Mouse (Mus musculus): ENCODE results near the gene Mark4.

Mark4 gene

GRCm38 (mm10) chr7:19470308-19470707, 11.7 kb upstream of the Mark4 start:
- no peak for DNase-seq (ENCODE audit: low spot score)

- DNase-seq (ENCODE audit: low spot score) = no peak
Observed at GRCm38 (mm10) chr7:19469404-19469803, 10.8 kb upstream of the Mark4 start.

GRCm38 (mm10) chr7:19468279-19468678, 9.7 kb upstream of the Mark4 start:
- no peak for DNase-seq (ENCODE audit: low spot score)

GRCm38 (mm10) chr7:19467638-19468037, 9.0 kb upstream of the Mark4 start:
- DNase-seq (ENCODE audit: low spot score) = no peak

- no peak for DNase-seq (ENCODE audit: low spot score)
Observed at GRCm38 (mm10) chr7:19466602-19467145, 8.1 kb upstream of the Mark4 start.

- no peak for DNase-seq (ENCODE audit: low spot score)
Observed at GRCm38 (mm10) chr7:19464367-19465307, 6.0 kb upstream of the Mark4 start.

GRCm38 (mm10) chr7:19462884-19463381, 4.3 kb upstream of the Mark4 start, which contains the start of gene Exoc3l2:
Exoc3l2 (plus strand) TSS chr7:19463331.
- DNase-seq (ENCODE audit: low spot score) = no peak

GRCm38 (mm10) chr7:19462443-19462842, 3.8 kb upstream of the Mark4 start:
- no peak for DNase-seq (ENCODE audit: low spot score)

GRCm38 (mm10) chr7:19461488-19461887, 2.9 kb upstream of the Mark4 start:
- DNase-seq (ENCODE audit: low spot score) = no peak

GRCm38 (mm10) chr7:19460500-19460899, 1.9 kb upstream of the Mark4 start:
- no peak for DNase-seq (ENCODE audit: low spot score)

GRCm38 (mm10) chr7:19459144-19459870, 686 bp upstream of the Mark4 start:
- DNase-seq (ENCODE audit: low spot score) = no peak

- DNase-seq (ENCODE audit: low spot score) = no peak
Observed at GRCm38 (mm10) chr7:19458072-19458486, 542 bp downstream of the Mark4 start.

GRCm38 (mm10) chr7:19457414-19458071, 1.1 kb downstream of the Mark4 start:
- DNase-seq (ENCODE audit: low spot score) = no peak

- DNase-seq (ENCODE audit: low spot score) = no peak
Observed at GRCm38 (mm10) chr7:19456628-19457027, 2.0 kb downstream of the Mark4 start.

- DNase-seq (ENCODE audit: low spot score) = no peak
Observed at GRCm38 (mm10) chr7:19455819-19456495, 2.7 kb downstream of the Mark4 start.

- DNase-seq (ENCODE audit: low spot score) = no peak
Observed at GRCm38 (mm10) chr7:19455186-19455585, 3.4 kb downstream of the Mark4 start.

- DNase-seq (ENCODE audit: low spot score) = no peak
Observed at GRCm38 (mm10) chr7:19449165-19449564, 9.5 kb downstream of the Mark4 start.

- DNase-seq (ENCODE audit: low spot score) = no peak
Observed at GRCm38 (mm10) chr7:19447689-19448088, 10.9 kb downstream of the Mark4 start.

- DNase-seq (ENCODE audit: low spot score) = no peak
Observed at GRCm38 (mm10) chr7:19444801-19445200, 13.8 kb downstream of the Mark4 start.

- peak; percentile 74 for DNase-seq (ENCODE audit: low spot score)
Observed at GRCm38 (mm10) chr7:19443344-19443743, 15.3 kb downstream of the Mark4 start.

- DNase-seq (ENCODE audit: low spot score) = no peak
Observed at GRCm38 (mm10) chr7:19441448-19442091, 17.1 kb downstream of the Mark4 start.

Measured in urinary bladder, postnatal 10 days (tissue).